Mouse (Mus musculus) telencephalon, adult 2 months (tissue): ENCODE data around the gene Adrb1.

ENCODE experiments used
- DNase-seq: peaks from one replicate; pipeline ENCODE4 v3.0.0-alpha.2; 2011; ENCODE audit warnings: low read depth, low spot score

Adrb1 gene

DNA sequence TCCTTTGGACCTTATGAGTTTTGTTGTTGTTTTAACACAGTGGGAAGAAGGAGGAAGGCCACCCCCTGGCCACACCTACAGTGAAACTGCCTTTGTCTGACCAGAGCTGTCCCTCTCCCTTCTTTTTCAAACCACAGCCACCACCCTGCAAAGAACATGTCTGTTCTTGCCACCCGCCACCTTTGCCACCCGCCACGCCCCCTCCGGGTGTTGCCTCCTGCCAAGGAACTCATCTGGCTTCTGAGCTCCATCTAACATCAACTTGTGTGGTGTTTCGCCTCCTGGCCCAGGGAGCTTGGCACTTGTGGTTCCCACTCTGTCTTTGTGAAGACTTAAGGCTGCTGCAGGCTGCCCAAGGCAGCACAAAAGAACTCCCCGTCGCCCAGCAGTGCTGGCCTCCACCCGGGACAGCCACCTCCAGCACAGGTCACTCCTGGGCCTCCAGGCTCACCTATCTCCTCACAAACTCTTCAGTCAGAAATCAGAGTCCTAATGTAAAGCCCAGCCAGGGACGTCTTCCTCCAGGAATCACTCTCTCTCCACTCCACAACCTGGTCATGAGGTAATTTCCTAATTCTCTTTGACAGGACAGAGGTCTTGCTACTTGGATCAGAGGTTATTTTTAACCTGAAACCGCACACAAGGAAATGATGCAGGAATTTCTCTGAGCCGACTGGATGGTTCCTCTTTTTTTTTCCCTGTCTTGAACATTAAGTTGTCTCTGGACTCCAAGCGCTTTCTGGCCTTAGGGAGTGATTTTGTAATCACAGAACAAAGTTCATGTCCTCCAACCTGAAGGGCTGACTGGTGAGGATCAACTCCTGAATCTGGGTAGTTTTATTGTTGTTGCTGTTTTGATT is 18.5 kb upstream of the Adrb1 start:
- DNase-seq, result no peak

DNA sequence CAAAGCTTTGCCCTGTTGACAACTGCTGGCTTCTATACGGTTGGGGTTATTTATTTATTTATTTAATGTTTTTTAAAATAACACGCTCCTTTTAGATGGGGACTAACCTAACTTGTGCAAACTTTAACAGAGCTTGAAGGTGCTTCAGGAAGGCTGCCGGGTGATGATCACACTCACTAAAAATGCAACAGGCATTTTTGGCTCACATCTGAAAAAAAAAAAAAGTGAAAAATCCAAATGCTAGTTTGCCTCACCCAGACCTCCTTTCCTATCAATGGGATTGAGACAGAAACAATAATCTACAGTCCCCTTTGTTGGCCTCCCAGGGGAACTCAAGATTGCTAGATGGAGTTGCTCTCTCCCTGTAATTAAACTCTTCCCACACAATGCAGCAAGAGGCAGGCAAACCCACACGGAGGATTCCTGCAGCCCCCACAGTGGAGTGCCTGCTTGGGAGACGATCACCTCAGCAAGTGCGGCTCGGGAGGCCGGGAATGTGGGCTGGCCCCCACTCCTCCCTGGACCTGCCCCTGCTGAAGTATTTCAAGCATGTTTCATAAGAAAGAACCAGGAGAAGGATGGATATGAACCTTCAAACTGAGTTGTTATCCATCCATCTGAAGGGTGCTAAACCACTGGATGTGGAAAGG is 16.8 kb upstream of the Adrb1 start:
- DNase-seq, result no peak

DNA sequence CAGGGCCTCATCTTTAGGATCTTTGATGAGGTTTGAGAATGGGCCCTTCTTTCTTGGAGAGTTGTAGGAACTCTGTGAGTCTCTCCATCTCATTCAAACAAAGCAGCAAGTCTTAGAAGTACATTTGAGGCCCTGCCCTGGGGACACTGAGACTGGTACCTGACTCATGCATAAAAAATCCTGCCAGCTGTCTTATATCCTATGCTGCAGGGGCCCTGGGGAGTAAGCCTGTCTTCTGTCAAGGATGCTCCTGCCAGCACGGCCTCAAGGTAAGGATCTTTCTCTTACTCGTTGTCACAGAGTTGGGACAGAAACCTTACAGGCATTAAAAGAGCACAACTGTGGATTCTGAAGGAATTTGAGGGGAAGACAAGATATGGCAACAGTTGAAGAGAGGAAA is 13.2 kb upstream of the Adrb1 start:
- no peak for DNase-seq

DNA sequence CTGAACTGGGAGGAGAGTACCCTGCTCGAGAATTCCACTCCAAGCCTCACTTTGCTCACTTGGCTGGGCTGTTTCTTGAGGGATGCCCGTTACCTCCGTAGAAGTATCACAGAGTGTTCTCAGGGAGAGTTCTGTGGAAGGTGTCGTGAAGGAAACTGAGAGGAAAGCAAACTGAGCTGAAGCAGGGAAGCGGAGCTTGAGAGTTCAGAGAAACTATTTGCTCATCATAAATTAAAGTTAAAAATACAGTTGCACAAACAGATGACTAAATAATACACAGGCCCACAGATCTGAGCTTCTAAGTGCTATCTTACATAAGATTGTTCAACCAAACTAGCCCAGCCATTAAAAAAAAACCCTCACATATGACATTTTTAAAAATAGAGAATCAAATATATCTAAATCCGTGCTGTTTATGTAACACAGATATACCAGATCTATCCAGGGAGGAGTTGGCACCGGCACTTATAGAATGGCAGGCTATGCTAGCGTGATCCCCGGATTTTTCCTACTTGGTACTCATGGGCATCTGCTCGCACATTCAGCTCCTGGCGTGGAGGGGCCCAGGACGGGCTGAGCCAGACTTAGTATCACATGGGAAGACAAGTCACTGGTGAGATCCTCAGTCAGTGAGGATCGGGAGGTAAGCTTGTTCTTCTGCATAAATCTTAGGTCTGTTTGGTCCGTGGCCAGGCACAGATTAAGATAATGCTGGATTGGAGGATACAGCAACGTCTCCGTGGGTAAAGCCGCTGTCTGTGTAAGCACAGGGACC is 11.7 kb upstream of the Adrb1 start:
- peak; percentile 91 for DNase-seq

DNA sequence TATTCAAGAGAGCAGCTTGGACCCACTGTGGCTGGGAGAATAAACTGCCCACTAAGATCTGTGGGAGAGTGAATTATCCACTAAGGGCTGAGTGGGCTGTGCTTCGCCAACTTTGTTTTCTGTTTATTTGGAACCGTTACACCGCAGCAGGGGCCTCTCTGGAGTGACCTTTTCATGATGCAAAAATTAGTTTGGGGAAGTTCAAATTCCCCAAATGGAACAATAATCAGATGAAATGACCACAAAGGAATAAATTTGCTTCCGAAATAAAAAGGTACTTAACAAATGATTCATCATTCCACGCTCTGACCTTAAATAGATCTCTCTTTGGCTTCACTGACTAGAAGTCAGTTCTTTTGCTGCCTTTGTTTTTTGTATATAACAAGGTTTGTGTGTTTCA is 8.4 kb upstream of the Adrb1 start:
- DNase-seq, result no peak

DNA sequence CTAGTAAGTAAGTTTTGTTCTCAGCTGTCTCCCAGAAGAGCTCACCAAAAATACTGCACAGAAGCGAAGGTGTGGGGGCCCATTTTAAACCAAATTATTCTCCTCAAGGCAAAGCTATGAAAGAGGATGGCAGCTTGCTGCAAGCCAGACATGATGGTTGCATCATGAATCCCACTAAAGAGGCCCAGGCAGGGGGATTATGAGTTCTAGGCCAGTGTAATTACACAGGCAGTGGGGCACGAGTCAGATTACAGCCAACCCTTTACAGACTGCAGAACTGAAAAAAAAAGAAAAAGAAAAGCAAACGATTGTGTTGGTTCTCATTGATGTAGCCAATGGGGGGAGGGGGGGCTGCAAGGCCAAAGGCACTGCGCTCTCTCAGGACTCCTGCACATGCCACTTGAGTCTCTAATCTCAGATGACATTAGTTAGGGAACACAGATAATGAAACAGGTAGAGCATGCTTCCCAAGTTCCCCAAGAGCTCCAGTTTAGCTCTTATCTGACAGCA is 7.3 kb upstream of the Adrb1 start:
- DNase-seq, result no peak

DNA sequence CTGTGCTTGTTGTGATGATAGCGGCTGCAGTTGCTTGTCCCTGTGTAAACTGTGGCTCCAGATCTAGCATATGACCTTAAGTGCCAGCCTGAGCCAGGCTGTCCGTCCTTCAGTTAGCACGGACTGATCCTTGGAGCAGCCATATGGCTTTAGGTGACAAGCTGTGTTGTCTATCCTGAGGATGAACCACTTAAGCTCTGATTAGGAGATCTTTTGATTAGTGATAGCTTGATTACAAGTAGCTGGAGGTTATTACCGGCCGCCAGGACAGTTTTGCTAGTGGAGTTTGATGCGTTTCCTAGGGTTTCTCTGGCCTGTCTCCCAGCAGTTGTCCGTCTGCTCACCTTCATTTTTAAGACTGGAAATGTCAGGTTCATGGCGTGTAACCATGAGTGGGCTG is 4.0 kb upstream of the Adrb1 start:
- DNase-seq, result no peak

DNA sequence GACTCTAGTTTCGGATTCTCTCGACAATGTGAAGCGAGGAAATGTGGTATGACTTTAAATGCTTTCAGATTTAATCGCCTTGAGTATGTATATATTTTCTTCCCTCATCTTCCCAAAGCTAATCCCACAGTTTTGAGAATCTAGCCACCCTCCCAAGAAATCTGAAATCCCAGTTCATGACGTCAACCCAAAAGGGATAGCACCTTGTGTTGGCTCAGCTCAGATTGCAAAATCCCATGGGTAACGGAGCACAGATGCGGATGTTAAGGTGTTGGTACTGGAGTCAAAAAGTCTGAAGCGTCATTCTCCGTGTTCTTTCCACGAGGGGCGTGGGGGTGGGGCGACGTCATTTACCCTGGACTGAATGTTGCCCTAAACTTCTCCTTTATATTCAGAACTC is 1.1 kb upstream of the Adrb1 start:
- no peak for DNase-seq

DNA sequence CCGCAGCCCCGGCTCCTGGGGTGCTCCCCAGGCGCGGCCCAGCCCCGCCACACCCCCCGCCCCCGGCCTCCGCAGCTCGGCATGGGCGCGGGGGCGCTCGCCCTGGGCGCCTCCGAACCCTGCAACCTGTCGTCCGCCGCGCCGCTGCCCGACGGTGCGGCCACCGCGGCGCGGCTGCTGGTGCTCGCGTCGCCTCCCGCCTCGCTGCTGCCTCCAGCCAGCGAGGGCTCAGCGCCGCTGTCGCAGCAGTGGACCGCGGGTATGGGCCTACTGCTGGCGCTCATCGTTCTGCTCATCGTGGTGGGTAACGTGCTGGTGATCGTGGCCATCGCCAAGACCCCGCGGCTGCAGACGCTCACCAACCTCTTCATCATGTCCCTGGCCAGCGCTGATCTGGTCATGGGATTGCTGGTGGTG is 300 bp downstream of the Adrb1 start:
- DNase-seq, result no peak

DNA sequence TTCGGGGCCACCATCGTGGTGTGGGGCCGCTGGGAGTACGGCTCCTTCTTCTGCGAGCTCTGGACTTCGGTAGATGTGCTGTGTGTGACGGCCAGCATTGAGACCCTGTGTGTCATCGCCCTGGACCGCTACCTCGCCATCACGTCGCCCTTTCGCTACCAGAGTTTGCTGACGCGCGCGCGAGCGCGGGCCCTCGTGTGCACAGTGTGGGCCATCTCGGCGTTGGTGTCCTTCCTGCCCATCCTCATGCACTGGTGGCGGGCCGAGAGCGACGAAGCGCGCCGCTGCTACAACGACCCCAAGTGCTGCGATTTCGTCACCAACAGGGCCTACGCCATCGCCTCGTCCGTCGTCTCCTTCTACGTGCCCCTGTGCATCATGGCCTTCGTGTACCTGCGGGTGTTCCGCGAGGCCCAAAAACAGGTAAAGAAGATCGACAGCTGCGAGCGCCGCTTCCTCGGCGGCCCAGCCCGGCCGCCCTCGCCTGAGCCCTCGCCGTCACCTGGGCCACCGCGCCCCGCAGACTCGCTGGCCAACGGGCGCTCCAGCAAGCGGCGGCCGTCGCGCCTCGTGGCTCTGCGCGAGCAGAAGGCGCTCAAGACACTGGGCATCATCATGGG is 822 bp downstream of the Adrb1 start:
- DNase-seq, result no peak

DNA sequence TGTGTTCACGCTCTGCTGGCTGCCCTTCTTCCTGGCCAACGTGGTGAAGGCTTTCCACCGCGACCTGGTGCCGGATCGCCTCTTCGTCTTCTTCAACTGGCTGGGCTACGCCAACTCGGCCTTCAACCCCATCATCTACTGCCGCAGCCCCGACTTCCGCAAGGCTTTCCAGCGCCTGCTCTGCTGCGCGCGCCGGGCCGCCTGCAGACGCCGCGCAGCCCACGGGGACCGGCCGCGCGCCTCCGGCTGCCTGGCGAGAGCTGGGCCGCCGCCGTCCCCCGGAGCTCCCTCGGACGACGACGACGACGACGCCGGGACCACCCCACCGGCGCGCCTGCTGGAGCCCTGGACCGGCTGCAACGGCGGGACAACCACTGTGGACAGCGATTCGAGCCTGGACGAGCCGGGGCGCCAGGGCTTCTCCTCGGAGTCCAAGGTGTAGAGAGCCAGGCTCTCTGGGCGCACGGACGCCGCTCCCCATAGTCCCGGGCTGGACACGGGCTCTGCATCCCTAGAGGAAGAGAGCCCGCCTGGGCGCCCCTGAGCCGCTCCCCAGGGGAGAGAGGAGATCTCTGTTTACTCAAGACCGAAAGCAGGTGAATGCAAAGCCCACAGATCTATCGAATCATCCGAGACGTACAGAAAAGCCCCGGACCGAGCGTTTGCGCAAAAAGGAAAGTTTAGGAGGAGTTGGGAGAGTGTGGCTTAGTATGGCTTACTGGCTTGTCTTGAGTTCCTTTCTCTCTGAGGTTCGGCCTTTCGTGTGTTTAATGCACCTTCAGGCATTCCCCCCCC is 1.5 kb downstream of the Adrb1 start:
- no peak for DNase-seq

DNA sequence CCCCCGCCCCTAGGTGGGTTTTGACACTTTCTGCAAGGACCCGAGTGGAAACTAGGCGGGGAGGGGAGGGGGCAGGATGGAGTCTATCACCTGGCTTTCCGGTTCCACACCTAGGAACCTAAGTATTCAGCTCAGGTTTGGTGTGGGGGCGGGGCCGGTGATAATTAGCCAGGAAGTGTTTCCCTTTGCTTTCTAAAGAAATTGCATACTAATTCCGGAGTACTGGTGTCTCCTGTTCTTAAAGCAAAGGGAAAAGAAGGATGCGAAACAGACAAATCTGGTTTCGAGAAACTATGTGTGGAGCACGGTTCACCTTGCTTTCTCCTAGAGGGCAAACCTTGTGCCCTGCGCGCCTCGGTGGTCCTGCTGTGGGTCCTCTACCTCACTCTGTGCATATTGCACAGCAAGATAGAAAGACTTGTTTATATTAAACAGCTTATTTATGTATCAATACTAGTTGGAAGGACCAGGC is 2.2 kb downstream of the Adrb1 start:
- DNase-seq, result no peak

DNA sequence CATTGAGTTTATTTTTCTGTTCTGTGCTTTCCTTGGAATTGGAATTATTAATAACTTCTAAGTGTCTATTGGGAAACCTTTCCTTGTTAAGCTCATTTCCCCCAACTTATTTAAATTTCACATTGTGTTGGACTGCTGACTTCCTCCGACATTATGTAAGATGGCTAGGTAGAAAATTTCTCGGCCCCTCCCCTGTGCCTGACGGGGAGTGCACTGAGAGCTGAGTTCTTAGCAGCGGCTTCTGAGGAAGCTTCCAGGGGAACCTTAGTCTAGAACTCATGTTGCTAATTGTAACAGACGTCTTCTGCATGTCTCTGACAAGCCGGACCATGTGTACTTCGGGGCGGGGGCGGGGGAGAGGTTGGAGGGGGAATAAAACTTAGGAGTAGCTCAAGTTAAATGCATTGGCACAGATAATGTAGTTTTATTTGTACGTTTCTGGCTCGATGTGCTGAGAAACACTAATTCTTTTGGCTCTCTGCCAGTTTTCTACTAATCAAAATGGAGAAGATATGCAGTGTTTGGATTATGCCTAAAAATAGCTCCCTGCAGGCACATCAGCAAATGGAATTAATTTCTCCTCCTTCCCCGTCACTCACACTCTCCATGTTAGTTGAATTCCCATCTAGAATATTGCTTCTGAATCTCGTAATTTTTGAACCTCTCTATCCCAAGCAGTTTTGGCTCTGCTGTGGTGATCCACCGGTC is 5.3 kb downstream of the Adrb1 start:
- DNase-seq, result no peak

DNA sequence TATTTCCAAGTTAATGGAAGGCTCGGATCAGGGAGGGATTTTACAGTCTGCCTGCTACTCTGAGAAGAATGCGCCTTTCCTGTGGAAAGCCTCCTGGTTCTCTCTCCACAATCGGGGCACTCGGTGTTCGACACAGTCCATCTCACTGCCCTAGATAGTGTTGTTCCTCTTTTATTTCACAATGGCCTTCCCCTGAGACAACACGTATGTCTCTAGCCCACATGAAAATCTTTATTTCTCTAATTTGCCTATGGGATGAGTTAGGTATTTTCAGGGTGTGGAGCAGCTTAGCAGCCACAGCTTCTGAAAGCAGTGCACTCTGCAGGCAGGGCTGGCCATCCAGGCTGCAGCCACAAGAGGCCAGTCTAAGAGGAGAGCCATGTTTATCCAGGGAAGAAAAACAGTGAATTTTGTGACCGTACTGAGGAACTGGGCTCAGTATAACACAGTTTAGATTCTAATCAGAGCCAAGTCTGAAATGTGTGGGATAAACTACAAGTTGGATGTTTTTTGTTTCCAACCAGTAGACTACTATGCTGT is 12.1 kb downstream of the Adrb1 start:
- no peak for DNase-seq

DNA sequence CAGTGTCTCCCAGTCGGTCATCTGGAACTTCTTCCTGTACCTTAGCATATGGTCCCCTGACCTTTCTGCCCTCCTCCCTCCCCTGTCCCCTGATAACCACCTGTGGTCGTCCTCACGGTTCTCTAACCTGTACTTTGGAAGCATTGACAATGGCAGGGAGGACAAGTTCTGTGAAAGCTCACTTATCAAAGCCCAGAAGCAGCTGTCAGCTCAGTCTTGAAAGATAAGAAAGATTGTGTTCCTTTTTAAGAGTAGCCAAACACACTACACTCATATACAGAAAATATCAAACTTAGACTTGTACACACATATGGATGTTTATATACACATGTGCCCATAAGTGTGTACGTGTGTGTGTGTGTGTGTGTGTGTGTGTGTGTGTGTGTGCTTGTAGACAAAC is 13.7 kb downstream of the Adrb1 start:
- DNase-seq, result no peak

DNA sequence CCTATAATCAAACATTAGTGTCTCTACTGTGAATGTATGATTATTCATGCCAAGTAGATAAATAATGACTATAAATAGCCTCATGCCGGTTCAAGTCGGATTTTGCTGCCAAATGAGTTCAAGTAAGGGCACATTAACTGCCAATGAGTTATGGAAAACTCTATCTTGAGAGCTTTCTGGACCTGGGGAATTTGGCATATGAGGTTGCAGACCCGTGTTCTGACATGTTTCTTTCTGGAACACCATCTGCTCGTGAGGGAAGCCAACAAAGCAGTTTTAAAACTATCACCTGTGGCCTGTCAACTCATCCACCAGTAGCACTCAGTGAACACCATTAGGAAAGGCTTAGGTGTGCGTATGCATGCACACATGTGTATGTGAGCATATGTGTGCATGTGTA is 14.3 kb downstream of the Adrb1 start:
- no peak for DNase-seq

DNA sequence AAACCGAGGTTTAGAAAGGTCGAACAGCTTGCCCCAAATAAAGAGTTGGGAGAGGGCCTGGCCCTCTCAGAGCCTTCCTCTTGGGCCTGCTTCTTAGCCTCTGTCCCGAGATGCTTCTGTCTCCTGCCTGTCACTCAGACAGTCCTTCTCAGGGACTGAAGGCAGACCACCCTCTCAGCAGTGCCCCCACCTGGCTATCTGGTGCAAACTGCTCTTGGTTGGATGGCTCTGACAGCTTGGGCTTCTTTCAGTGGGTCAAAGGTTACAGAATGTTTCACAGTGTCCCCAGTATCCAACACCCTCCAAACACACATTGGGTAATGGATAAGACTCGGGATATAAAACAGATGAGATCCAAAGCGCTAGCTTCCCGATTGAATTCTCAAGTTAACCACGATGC is 23.1 kb downstream of the Adrb1 start:
- DNase-seq, result no peak

DNA sequence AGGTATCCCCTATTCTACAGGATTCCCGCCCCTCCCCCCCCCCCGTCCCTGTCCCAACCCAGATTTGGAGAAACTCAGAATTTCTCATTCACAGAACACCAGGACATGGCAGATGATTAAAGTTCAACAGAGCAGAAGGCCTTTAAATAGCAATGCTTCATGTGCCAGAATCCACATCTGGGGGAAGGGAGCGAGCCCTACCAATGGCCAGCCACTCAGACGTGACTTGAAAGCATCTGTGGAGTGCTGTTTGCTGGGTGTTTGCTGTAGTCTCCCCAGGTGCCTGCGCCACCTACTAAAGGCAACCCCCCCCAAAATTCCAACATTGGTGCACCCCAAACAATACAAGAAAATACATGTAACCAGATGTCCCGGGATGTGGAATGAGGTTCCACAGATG is 23.5 kb downstream of the Adrb1 start:
- DNase-seq, result no peak

DNA sequence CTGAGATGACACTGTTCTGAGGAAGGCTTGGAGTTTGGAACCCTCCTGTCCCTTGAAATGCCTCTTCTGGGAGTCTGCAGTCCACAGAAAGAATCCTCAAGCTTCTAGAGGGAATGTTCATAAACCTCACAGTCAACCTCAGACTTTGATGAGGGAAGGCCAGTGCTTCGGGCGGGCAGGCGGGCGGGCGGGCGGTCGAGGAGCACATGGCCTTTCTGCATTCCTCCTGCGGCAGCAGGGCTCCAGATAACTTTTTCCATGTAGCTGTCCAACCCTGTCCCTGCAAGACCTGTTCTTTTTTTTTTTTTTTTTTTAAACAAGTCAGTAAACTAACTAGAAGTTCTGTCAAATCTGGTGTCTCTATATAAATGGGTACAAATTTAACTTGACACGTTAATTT is 24.6 kb downstream of the Adrb1 start:
- DNase-seq, result no peak

DNA sequence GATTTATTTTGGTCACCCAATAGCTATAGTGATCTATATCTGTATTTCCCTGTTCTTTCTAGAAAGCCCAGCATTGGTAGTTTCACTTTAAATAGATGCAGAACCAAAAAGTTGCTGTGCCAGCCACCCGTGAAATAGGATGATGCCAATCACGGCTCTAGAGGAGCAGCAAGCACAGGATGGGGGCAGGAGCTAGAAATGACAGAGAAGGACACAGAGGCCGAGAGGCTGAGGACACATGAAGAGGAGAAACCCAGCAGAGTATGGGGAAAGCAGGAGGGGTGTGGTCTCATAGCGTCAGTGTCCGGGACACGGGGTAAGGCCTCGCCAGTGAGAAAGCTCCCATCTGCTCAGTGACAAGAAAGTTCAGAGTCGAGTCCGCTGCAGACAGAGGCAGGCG is 25.9 kb downstream of the Adrb1 start:
- no peak for DNase-seq
